ENCODE assay signal across 8 mouse cellular contexts in genomic region chr7:43465344-43466098, GRCm38 (mm10). TPM values are rescaled to one million over a fixed set of nuclear protein-coding genes. Genes with fewer than 3 reads are reported as not detected.
A peak's percentile ranks its signal among the peaks of the same experiment; 100 is the strongest.
DNase-seq lines count a peak whose midpoint lies in the region; ATAC-seq and TF ChIP-seq lines count a peak whose summit lies in the region.

No protein-coding gene starts in this region.

- no peaks in the 10 kb centered on the region; the same call in 1 of the 2 replicates for H3K36me3 ChIP-seq in E14TG2a.4 (ENCODE audit: insufficient read depth, low read length)
- H3K36me3 ChIP-seq in heart, embryonic 13.5 days = no peaks in the 10 kb centered on the region
- H3K36me3 ChIP-seq in kidney, postnatal 0 days (ENCODE audit: insufficient read depth, low read length) = no peaks in the 10 kb centered on the region
- H3K36me3 ChIP-seq in liver, embryonic 14.5 days (replicated peaks; ENCODE audit: control insufficient read depth, insufficient read depth, low read depth) = no peaks in the 10 kb centered on the region
- no peaks in the 10 kb centered on the region for H3K36me3 ChIP-seq in stomach, embryonic 15.5 days

- 1% methylated on average over 33 of the region's 33 CpGs for WGBS in heart, embryonic 13.5 days
- WGBS in kidney, postnatal 0 days = under 1% methylated on average over 33 of the region's 33 CpGs
- WGBS in liver, embryonic 14.5 days (ENCODE audit: insufficient replicate concordance) = under 1% methylated on average over 33 of the region's 33 CpGs
- WGBS in stomach, embryonic 15.5 days = under 1% methylated on average over 33 of the region's 33 CpGs

- peak overlapping the region; percentile 95 for H3K4me2 ChIP-seq in heart, embryonic 13.5 days
- peak overlapping the region; percentile 60 for H3K4me2 ChIP-seq in kidney, postnatal 0 days (ENCODE audit: low read length)
- H3K4me2 ChIP-seq in liver, embryonic 14.5 days (ENCODE audit: low read depth) = peak overlapping the region; percentile 94
- peak overlapping the region; percentile 85 for H3K4me2 ChIP-seq in stomach, embryonic 15.5 days

- ATAC-seq in heart, embryonic 13.5 days (ENCODE audit: extremely low read depth, insufficient number of reproducible peaks, low FRiP score, low TSS enrichment) = peak; percentile 71
- peak; percentile 84 for ATAC-seq in kidney, postnatal 0 days (replicated peaks; ENCODE audit: low FRiP score, low read depth)
- ATAC-seq in liver, embryonic 14.5 days (ENCODE audit: insufficient read depth) = peak; percentile 89
- peak; percentile 89 for ATAC-seq in stomach, embryonic 15.5 days (ENCODE audit: insufficient read depth, low FRiP score, low read depth)

- TF ChIP-seq EP300 in liver, embryonic 14.5 days (IDR thresholded peaks at IDR 0.05; ENCODE audit: low read depth) = no peak

- TF ChIP-seq CTCF in E14TG2a.4 (conservative IDR thresholded peaks at IDR 0.05; ENCODE audit: low read length) = no peak
- TF ChIP-seq CTCF in kidney, postnatal 0 days (IDR thresholded peaks at IDR 0.05; ENCODE audit: low read depth) = peak; percentile 47
- peak; percentile 23; the same call in 1 of the 2 replicates for TF ChIP-seq CTCF in liver, embryonic 14.5 days (IDR thresholded peaks at IDR 0.05; ENCODE audit: low read depth)

- peaks cover 32% of the 10 kb centered on the region for H3K4me1 ChIP-seq in E14TG2a.4 (replicated peaks; ENCODE audit: low read depth, low read length)
- peaks cover 17% of the 10 kb centered on the region for H3K4me1 ChIP-seq in heart, embryonic 13.5 days
- 0 out of 2 replicates have a peak, but pooled peaks cover 4% of the 10 kb centered on the region for H3K4me1 ChIP-seq in kidney, postnatal 0 days (replicated peaks; ENCODE audit: insufficient read depth, low read length)
- peaks cover 5 to 8% of the 10 kb centered on the region in 2 experiments; a peak in 2 of 4 replicates for H3K4me1 ChIP-seq in liver, embryonic 14.5 days (replicated peaks; ENCODE audit: control insufficient read depth in 2 of 2, insufficient read depth in 2 of 2, low read length in 1 of 2)
- H3K4me1 ChIP-seq in stomach, embryonic 15.5 days = peaks cover 10% of the 10 kb centered on the region; the same call in 1 of the 2 replicates

- H3K27ac ChIP-seq in heart, embryonic 13.5 days (replicated peaks) = 0 out of 2 replicates have a peak overlapping the region, but pooled peaks have one; percentile 39
- peak overlapping the region; percentile 33; the same call in 1 of the 2 replicates for H3K27ac ChIP-seq in kidney, postnatal 0 days
- no peak overlapping the region for H3K27ac ChIP-seq in liver, embryonic 14.5 days
- peak overlapping the region; percentile 40; the same call in 1 of the 2 replicates for H3K27ac ChIP-seq in stomach, embryonic 15.5 days

- peak; percentile 93 for DNase-seq in c-Kit-positive CD71-negative TER-119-negative erythroid progenitor cells, embryonic 14.5 days (ENCODE audit: low read depth)
- DNase-seq in fibroblast of lung, adult 2 months (ENCODE audit: low read depth) = peak; percentile 83
- peak; percentile 98 for DNase-seq in kidney, postnatal 0 days (ENCODE audit: low spot score)
- peak; percentile 80 to 90 (median 80) for DNase-seq in liver, embryonic 14.5 days (ENCODE audit: low read depth in 3 of 3, low spot score in 3 of 3)
- DNase-seq in neural tube, embryonic 10.5 days (ENCODE audit: extremely low spot score, low spot score) = peak; percentile 78

- peaks cover 38% of the 10 kb centered on the region for H3K27me3 ChIP-seq in E14TG2a.4 (ENCODE audit: insufficient read depth, low read length)
- H3K27me3 ChIP-seq in heart, embryonic 13.5 days (replicated peaks) = peaks cover 25% of the 10 kb centered on the region
- H3K27me3 ChIP-seq in kidney, postnatal 0 days (ENCODE audit: insufficient read depth, low read length) = no peaks in the 10 kb centered on the region
- no peaks in the 10 kb centered on the region for H3K27me3 ChIP-seq in liver, embryonic 14.5 days (ENCODE audit: control insufficient read depth, insufficient read depth, low read length)
- no peaks in the 10 kb centered on the region; the same call in 1 of the 2 replicates for H3K27me3 ChIP-seq in stomach, embryonic 15.5 days (replicated peaks)

- H3K9me3 ChIP-seq in E14TG2a.4 (ENCODE audit: low read length) = no peaks in the 10 kb centered on the region
- H3K9me3 ChIP-seq in heart, embryonic 13.5 days = no peaks in the 10 kb centered on the region
- no peaks in the 10 kb centered on the region for H3K9me3 ChIP-seq in kidney, postnatal 0 days (replicated peaks; ENCODE audit: low read length)
- H3K9me3 ChIP-seq in liver, embryonic 14.5 days (ENCODE audit: control insufficient read depth, low read length) = no peaks in the 10 kb centered on the region
- no peaks in the 10 kb centered on the region for H3K9me3 ChIP-seq in stomach, embryonic 15.5 days

- peak overlapping the region; percentile 79 for H3K9ac ChIP-seq in heart, embryonic 13.5 days
- peak overlapping the region; percentile 47 for H3K9ac ChIP-seq in kidney, postnatal 0 days (ENCODE audit: low read depth, low read length)
- peak overlapping the region; percentile 11; the same call in 1 of the 2 replicates for H3K9ac ChIP-seq in liver, embryonic 14.5 days (replicated peaks)
- 0 out of 2 replicates have a peak overlapping the region, but pooled peaks have one; percentile 14 for H3K9ac ChIP-seq in stomach, embryonic 15.5 days

- H3K4me3 ChIP-seq in E14TG2a.4 (replicated peaks; ENCODE audit: low read length) = peak overlapping the region; percentile 86
- H3K4me3 ChIP-seq in heart, embryonic 13.5 days = peak overlapping the region; percentile 59
- peak overlapping the region; percentile 35 for H3K4me3 ChIP-seq in kidney, postnatal 0 days (replicated peaks; ENCODE audit: low read depth, low read length)
- peak overlapping the region; percentile 61 to 66 for H3K4me3 ChIP-seq in liver, embryonic 14.5 days (ENCODE audit: insufficient read depth in 1 of 2, low read depth in 2 of 2, low read length in 2 of 2)
- peak overlapping the region; percentile 47 for H3K4me3 ChIP-seq in stomach, embryonic 15.5 days (replicated peaks)

RNA-seq across cellular contexts. Expression of gene Vsig10l, which starts 2.6 kb away (rescaled TPM):
- 2.2 and 2.8 TPM in 2 replicates for polyA plus RNA-seq in heart, embryonic 13.5 days (2015; fragmentation: Nextera tagmentation; extraction: Ambion mirVana)
- 4.7 and 6.7 TPM in 2 replicates for polyA plus RNA-seq in kidney, postnatal 0 days (2015; fragmentation: Nextera tagmentation; extraction: Ambion mirVana)
- polyA plus RNA-seq in liver, embryonic 14.5 days (2012; rRNA removed) = 0.48 and 0.77 TPM in 2 replicates
- 0.27 and 0.52 TPM in 2 replicates for polyA plus RNA-seq in liver, embryonic 14.5 days (2014; fragmentation: Nextera tagmentation; extraction: Ambion mirVana)
- polyA plus RNA-seq in stomach, embryonic 15.5 days (2015; fragmentation: Nextera tagmentation; extraction: Ambion mirVana) = 6.0 and 7.7 TPM in 2 replicates

RNA-seq across cellular contexts. Expression of gene Gm45233, which starts 21.6 kb away (rescaled TPM):
- polyA plus RNA-seq in heart, embryonic 13.5 days (2015; fragmentation: Nextera tagmentation; extraction: Ambion mirVana) = 0.32 and 0.33 TPM in 2 replicates
- 0.24 and 0.29 TPM in 2 replicates for polyA plus RNA-seq in kidney, postnatal 0 days (2015; fragmentation: Nextera tagmentation; extraction: Ambion mirVana)
- 0.19 and 0.26 TPM in 2 replicates for polyA plus RNA-seq in liver, embryonic 14.5 days (2012; rRNA removed)
- polyA plus RNA-seq in liver, embryonic 14.5 days (2014; fragmentation: Nextera tagmentation; extraction: Ambion mirVana) = not detected in 2 replicates
- polyA plus RNA-seq in stomach, embryonic 15.5 days (2015; fragmentation: Nextera tagmentation; extraction: Ambion mirVana) = 0.96 and 1.1 TPM in 2 replicates

RNA-seq across cellular contexts. Expression of gene Etfb, which starts 21.6 kb away (rescaled TPM):
- 513 and 605 TPM in 2 replicates for polyA plus RNA-seq in heart, embryonic 13.5 days (2015; fragmentation: Nextera tagmentation; extraction: Ambion mirVana)
- 575 and 604 TPM in 2 replicates for polyA plus RNA-seq in kidney, postnatal 0 days (2015; fragmentation: Nextera tagmentation; extraction: Ambion mirVana)
- polyA plus RNA-seq in liver, embryonic 14.5 days (2012; rRNA removed) = 79.1 and 116 TPM in 2 replicates
- polyA plus RNA-seq in liver, embryonic 14.5 days (2014; fragmentation: Nextera tagmentation; extraction: Ambion mirVana) = 261 and 265 TPM in 2 replicates
- 353 and 355 TPM in 2 replicates for polyA plus RNA-seq in stomach, embryonic 15.5 days (2015; fragmentation: Nextera tagmentation; extraction: Ambion mirVana)

RNA-seq across cellular contexts. Expression of gene Iglon5, which starts 24.4 kb away (rescaled TPM):
- 0.09 and 0.12 TPM in 2 replicates for polyA plus RNA-seq in heart, embryonic 13.5 days (2015; fragmentation: Nextera tagmentation; extraction: Ambion mirVana)
- 0.25 and 0.29 TPM in 2 replicates for polyA plus RNA-seq in kidney, postnatal 0 days (2015; fragmentation: Nextera tagmentation; extraction: Ambion mirVana)
- 0.07 and 0.12 TPM in 2 replicates for polyA plus RNA-seq in liver, embryonic 14.5 days (2012; rRNA removed)
- not detected in 2 replicates for polyA plus RNA-seq in liver, embryonic 14.5 days (2014; fragmentation: Nextera tagmentation; extraction: Ambion mirVana)
- 0.49 and 0.55 TPM in 2 replicates for polyA plus RNA-seq in stomach, embryonic 15.5 days (2015; fragmentation: Nextera tagmentation; extraction: Ambion mirVana)

RNA-seq across cellular contexts. Expression of gene Cldnd2, which starts 24.9 kb away (rescaled TPM):
- polyA plus RNA-seq in heart, embryonic 13.5 days (2015; fragmentation: Nextera tagmentation; extraction: Ambion mirVana) = not detected in 2 replicates
- 0.18 TPM in 1 of 2 replicates, not detected in the other for polyA plus RNA-seq in kidney, postnatal 0 days (2015; fragmentation: Nextera tagmentation; extraction: Ambion mirVana)
- not detected in 2 replicates for polyA plus RNA-seq in liver, embryonic 14.5 days (2012; rRNA removed)
- not detected in 2 replicates for polyA plus RNA-seq in liver, embryonic 14.5 days (2014; fragmentation: Nextera tagmentation; extraction: Ambion mirVana)
- 0.21 TPM in 1 of 2 replicates, not detected in the other for polyA plus RNA-seq in stomach, embryonic 15.5 days (2015; fragmentation: Nextera tagmentation; extraction: Ambion mirVana)

Comparison
In these comparisons a context has a peak if more than half of its experiments do, and no peak if none do; other contexts are left out.
1. H3K4me3 ChIP-seq: peak in every context shown above with its lines; median percentile 86 in E14TG2a.4; 64 in liver, embryonic 14.5 days; 59 in heart, embryonic 13.5 days; 47 in stomach, embryonic 15.5 days; 35 in kidney, postnatal 0 days.
2. H3K9ac ChIP-seq: peak in every context shown above with its lines; median percentile 79 in heart, embryonic 13.5 days; 47 in kidney, postnatal 0 days; 14 in stomach, embryonic 15.5 days; 11 in liver, embryonic 14.5 days.